Mouse (Mus musculus) kidney, adult 2 months (tissue): Measurements from ENCODE around the gene Dll3.

Experiments used
- CTCF ChIP-seq: fragments of 200-500 bp; conservative IDR thresholded peaks from 2 replicates; pipeline ENCODE4 v1.5.1; 2011; ENCODE audit warnings: low read depth, mild to moderate bottlenecking, control low read depth, low read length, moderate library complexity, mixed read lengths; ENCODE audit not compliant: insufficient read depth, insufficient read length
- POLR2A ChIP-seq: fragments of 200-500 bp; IDR thresholded peaks from one replicate; pipeline ENCODE4 v1.6.1; 2011; ENCODE audit warnings: low read depth, low read length, control low read depth

- TF ChIP-seq CTCF = no peak
- no peak for TF ChIP-seq POLR2A
Observed at GRCm38 (mm10) chr7:28305641-28306040, 3.6 kb upstream of the Dll3 start.
